Mouse (Mus musculus): Measurements from ENCODE around the gene Gm10295.

Gm10295 gene

GRCm38 (mm10) chr7:71348922-71349321 lies 2.4 kb downstream of the Gm10295 start:
- no peak for DNase-seq

- DNase-seq, result no peak
Observed at GRCm38 (mm10) chr7:71324919-71325583, 26.2 kb downstream of the Gm10295 start.

GRCm38 (mm10) chr7:71313148-71313765 lies 38.0 kb downstream of the Gm10295 start:
- no peak for DNase-seq

GRCm38 (mm10) chr7:71312375-71312774 lies 38.9 kb downstream of the Gm10295 start:
- DNase-seq, result no peak

- DNase-seq, result no peak
Observed at GRCm38 (mm10) chr7:71311411-71311810, 39.9 kb downstream of the Gm10295 start.

GRCm38 (mm10) chr7:71308051-71308450 lies 43.2 kb downstream of the Gm10295 start:
- no peak for DNase-seq

- DNase-seq, result no peak
Observed at GRCm38 (mm10) chr7:71302714-71303113, 48.6 kb downstream of the Gm10295 start.
